Mouse (Mus musculus) bone marrow, adult 2 months (tissue): ENCODE results near the gene Cblb. TPM values are rescaled to one million over a fixed set of nuclear protein-coding genes. Genes with fewer than 3 reads are reported as not detected.
A peak's percentile ranks its signal among the peaks of the same experiment; 100 is the strongest.

ENCODE experiments used
- H3K27ac ChIP-seq: fragments of 200-500 bp; 2 replicates; pipeline ENCODE4 v1.5.1; 2012; ENCODE audit warnings: low read depth, mild to moderate bottlenecking, control low read depth, inconsistent platforms, low read length; ENCODE audit not compliant: control insufficient read depth, poor library complexity, insufficient read depth
- H3K4me1 ChIP-seq: fragments of 200-500 bp; 2 replicates; pipeline ENCODE4 v1.6.1; 2011; ENCODE audit warnings: low read length; ENCODE audit not compliant: control insufficient read depth, insufficient read depth
- H3K4me3 ChIP-seq: fragments of 200-500 bp; replicated peaks from 2 replicates; pipeline ENCODE3; 2011; ENCODE audit warnings: mild to moderate bottlenecking, low read depth, low read length, control low read depth; ENCODE audit not compliant: control insufficient read depth
- CTCF ChIP-seq: fragments of 200-500 bp; IDR thresholded peaks from 2 replicates; pipeline ENCODE4 v1.5.1; 2011; ENCODE audit warnings: low read length, control low read depth; ENCODE audit not compliant: control insufficient read depth, insufficient read depth
- POLR2A ChIP-seq: fragments of 200-500 bp; IDR thresholded peaks from 2 replicates; pipeline ENCODE4 v1.6.1; 2011; ENCODE audit warnings: low read depth, mild to moderate bottlenecking, control low read depth, low read length, borderline replicate concordance; ENCODE audit not compliant: control insufficient read depth
- WGBS: fragments of 180-500 bp; shearing (Covaris S2); methylation state at CpG from one replicate; pipeline ENCODE4 v1.1.7; 2018; 5-methylcytosine and 5-hydroxymethylcytosine counted together
- polyA plus RNA-seq: library from polyadenylated mRNA; stranded (reverse); fragments of >200 nt; gene quantifications from 2 replicates; pipeline ENCODE4 v1.2.4, GENCODE M21; 2011; ENCODE audit warnings: low replicate concordance; ENCODE audit not compliant: missing spikeins, insufficient read depth, insufficient read length

Cblb gene
- polyA plus RNA-seq, 1 experiment: 6.5 TPM

- Histone ChIP-seq H3K4me1 (peaks cover 1% of the 10 kb centered on the region), H3K27ac (peak overlapping the region; percentile 25; the same call in 1 of the 2 replicates), H3K4me3 (no peak overlapping the region)
- 3% methylated on average over 4 of the region's 4 CpGs for WGBS
- TF ChIP-seq POLR2A: no peak
- TF ChIP-seq CTCF: no peak
Observed at GRCm38 (mm10) chr16:52056164-52056563, 25.1 kb downstream of the Cblb start.

GRCm38 (mm10) chr16:52057335-52057734 is 26.3 kb downstream of the Cblb start:
- TF ChIP-seq POLR2A: no peak
- TF ChIP-seq CTCF: no peak
- H3K4me3 ChIP-seq: no peak overlapping the region
- no peak overlapping the region for H3K27ac ChIP-seq
- H3K4me1 ChIP-seq: peaks cover 3% of the 10 kb centered on the region
- 76% methylated on average over 2 of the region's 2 CpGs for WGBS

GRCm38 (mm10) chr16:52059535-52059934 is 28.5 kb downstream of the Cblb start:
- WGBS: 72% methylated on average over 4 of the region's 4 CpGs
- 0 out of 2 replicates have a peak overlapping the region, but pooled peaks have one; percentile 2 for H3K27ac ChIP-seq
- H3K4me3 ChIP-seq: no peak overlapping the region
- TF ChIP-seq CTCF (no peak), POLR2A (no peak)
- H3K4me1 ChIP-seq: peaks cover 3% of the 10 kb centered on the region

- 25% methylated on average over 17 of the region's 17 CpGs for WGBS
- H3K4me3 ChIP-seq: peak overlapping the region; percentile 43
- TF ChIP-seq CTCF: no peak
- TF ChIP-seq POLR2A: no peak
- peak overlapping the region; percentile 49; the same call in 1 of the 2 replicates for H3K27ac ChIP-seq
- H3K4me1 ChIP-seq: peaks cover 3% of the 10 kb centered on the region
Observed at GRCm38 (mm10) chr16:52060100-52060719, 29.2 kb downstream of the Cblb start.

GRCm38 (mm10) chr16:52061015-52061481 is 30.0 kb downstream of the Cblb start:
- H3K4me1 ChIP-seq: peaks cover 3% of the 10 kb centered on the region
- H3K4me3 ChIP-seq: no peak overlapping the region
- whole genome bisulfite sequencing: under 1% methylated on average over 4 of the region's 4 CpGs
- no peak for TF ChIP-seq POLR2A
- no peak for TF ChIP-seq CTCF
- H3K27ac ChIP-seq: peak overlapping the region; percentile 56; the same call in 1 of the 2 replicates

- 0 out of 2 replicates have a peak overlapping the region, but pooled peaks have one; percentile 45 for H3K27ac ChIP-seq
- WGBS: 82% methylated on average over 12 of the region's 12 CpGs
- TF ChIP-seq CTCF: no peak
- no peak for TF ChIP-seq POLR2A
Observed at GRCm38 (mm10) chr16:52064309-52065105, 33.5 kb downstream of the Cblb start.

GRCm38 (mm10) chr16:52067632-52068516 is 36.8 kb downstream of the Cblb start:
- H3K27ac ChIP-seq: no peak overlapping the region
- WGBS: 74% methylated on average over 10 of the region's 10 CpGs
- TF ChIP-seq CTCF (no peak), POLR2A (no peak)
- no peak overlapping the region for H3K4me3 ChIP-seq
- no peaks in the 10 kb centered on the region for H3K4me1 ChIP-seq

More at GRCm38 (mm10) chr16:52064309-52065105, 33.5 kb downstream of the Cblb start:
- no peak overlapping the region for H3K4me3 ChIP-seq
- H3K4me1 ChIP-seq: peaks cover 1% of the 10 kb centered on the region; the same call in 1 of the 2 replicates
